Mouse (Mus musculus) C2C12 (cell line): Measurements from ENCODE around the gene Ssb.

ENCODE experiments used
- CEBPB ChIP-seq: IDR thresholded peaks from one replicate; pipeline ENCODE4 v1.6.1; 2011; ENCODE audit warnings: low read depth, mild to moderate bottlenecking, control low read depth, moderate library complexity
- CTCF ChIP-seq: IDR thresholded peaks from one replicate; pipeline ENCODE4 v1.5.1; 2011; ENCODE audit not compliant: control insufficient read depth, insufficient read depth, insufficient read length
- MAX ChIP-seq: IDR thresholded peaks from one replicate; pipeline ENCODE4 v1.6.1; 2011; ENCODE audit warnings: mild to moderate bottlenecking, control low read depth
- MYOG ChIP-seq: IDR thresholded peaks from one replicate; pipeline ENCODE4 v1.6.1; 2011; ENCODE audit not compliant: control insufficient read depth, insufficient read length; ENCODE audit errors: extremely low read depth
- USF1 ChIP-seq: IDR thresholded peaks from one replicate; pipeline ENCODE4 v1.6.1; 2011; ENCODE audit warnings: low read depth, mild to moderate bottlenecking, control low read depth, moderate library complexity

DNA sequence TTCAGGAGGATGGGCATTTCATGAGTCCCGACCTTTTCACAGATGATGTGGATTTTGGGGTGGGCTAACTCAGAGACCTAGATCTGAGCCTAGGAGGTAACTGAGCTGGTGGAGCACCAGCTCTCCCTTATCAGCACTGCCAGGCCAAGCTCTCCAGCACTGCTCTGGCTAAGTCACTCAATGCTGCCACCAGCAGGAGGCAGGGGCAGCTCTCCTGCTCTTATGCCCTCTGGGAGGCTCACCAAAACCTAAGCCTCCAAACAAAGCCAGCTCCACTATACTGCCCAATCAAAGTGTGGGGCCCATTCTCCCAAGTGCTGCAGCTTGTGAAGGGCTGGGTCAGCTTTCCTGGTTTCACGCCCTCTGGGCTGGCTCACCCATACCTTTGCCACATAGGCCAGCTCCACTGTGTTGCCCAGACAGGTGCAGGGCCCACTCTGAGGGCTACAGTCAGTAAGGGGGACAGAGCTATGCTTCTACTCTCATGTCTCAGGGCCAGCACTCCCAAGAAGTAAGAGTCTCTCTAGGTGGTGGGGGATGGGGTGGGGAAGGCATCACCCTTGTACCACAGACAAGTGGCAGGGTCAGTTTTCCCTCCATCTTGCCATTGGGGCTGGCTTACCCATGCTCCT lies 9.8 kb upstream of the Ssb start:
- TF ChIP-seq CTCF, result no peak
- no peak for TF ChIP-seq MAX
- no peak for TF ChIP-seq USF1
- TF ChIP-seq CEBPB, result no peak
- TF ChIP-seq MYOG, result no peak
